Mouse (Mus musculus) cortical plate, adult 2 months (tissue): Measurements from ENCODE around the gene Ssr3. TPM values are rescaled to one million over a fixed set of nuclear protein-coding genes. Genes with fewer than 3 reads are reported as not detected.

Source experiments
- H3K27ac ChIP-seq: fragments of 200-500 bp; 2 replicates; pipeline ENCODE4 v1.5.1; 2012; ENCODE audit warnings: low read length, control low read depth, inconsistent platforms; ENCODE audit not compliant: insufficient read depth
- H3K4me1 ChIP-seq: fragments of 200-500 bp; 2 replicates; pipeline ENCODE4 v1.6.1; 2011; ENCODE audit warnings: low read length; ENCODE audit not compliant: control insufficient read depth, insufficient read depth
- H3K4me3 ChIP-seq: fragments of 200-500 bp; 2 replicates; pipeline ENCODE4 v1.5.1; 2011; ENCODE audit warnings: mild to moderate bottlenecking, low read length, control low read depth; ENCODE audit not compliant: insufficient read depth
- CTCF ChIP-seq: fragments of 200-500 bp; IDR thresholded peaks from 2 replicates; pipeline ENCODE4 v1.5.1; 2011; ENCODE audit warnings: mild to moderate bottlenecking, control low read depth, low read length; ENCODE audit not compliant: insufficient read depth; ENCODE audit errors: extremely low read depth
- POLR2A ChIP-seq: fragments of 200-500 bp; IDR thresholded peaks from 2 replicates; pipeline ENCODE4 v1.6.1; 2011; ENCODE audit warnings: mild to moderate bottlenecking, low read length, control low read depth; ENCODE audit not compliant: insufficient read depth; ENCODE audit errors: extremely low read depth
- polyA plus RNA-seq: library from polyadenylated mRNA; depleted of rRNA; stranded (reverse); fragments of >200 nt; gene quantifications from 2 replicates; pipeline ENCODE4 v1.2.3, GENCODE M21; 2012

The Ssr3 gene
- polyA plus RNA-seq, 1 experiment = 92.5 TPM

DNA sequence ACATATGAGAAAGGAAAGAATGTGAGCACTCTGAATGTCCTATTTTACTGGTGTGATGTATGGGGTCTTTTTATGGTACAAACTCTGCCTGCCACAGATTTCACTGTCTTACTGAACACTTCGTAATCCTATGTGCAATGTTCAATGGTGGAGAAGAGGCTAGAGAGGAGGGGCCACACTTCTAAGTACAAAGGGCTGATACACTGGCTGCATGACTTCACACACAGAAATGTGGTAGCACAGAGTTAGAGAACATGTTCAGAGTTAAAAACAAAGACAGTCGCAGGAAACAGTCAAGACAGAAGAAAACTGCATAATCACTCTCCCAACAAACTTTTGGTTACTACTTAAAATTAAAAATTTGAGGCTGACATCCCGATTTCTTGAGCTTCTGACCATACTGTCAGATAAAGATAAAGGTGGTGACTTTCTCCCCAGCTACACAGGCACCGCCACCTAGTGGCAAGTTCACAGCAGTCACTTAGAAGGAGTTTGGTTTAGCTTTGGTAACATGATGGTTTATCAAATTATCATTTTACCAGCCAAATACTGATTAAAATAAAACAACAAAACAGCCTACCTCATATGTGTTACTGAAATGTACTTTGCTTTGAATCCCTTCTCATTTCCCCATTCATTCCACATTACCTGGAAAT lies 12.4 kb downstream of the Ssr3 start:
- TF ChIP-seq CTCF = peak; percentile 72
- no peak for TF ChIP-seq POLR2A
- Histone ChIP-seq H3K27ac (no peak overlapping the region), H3K4me1 (no peaks in the 10 kb centered on the region; the same call in 1 of the 2 replicates), H3K4me3 (no peak overlapping the region)

DNA sequence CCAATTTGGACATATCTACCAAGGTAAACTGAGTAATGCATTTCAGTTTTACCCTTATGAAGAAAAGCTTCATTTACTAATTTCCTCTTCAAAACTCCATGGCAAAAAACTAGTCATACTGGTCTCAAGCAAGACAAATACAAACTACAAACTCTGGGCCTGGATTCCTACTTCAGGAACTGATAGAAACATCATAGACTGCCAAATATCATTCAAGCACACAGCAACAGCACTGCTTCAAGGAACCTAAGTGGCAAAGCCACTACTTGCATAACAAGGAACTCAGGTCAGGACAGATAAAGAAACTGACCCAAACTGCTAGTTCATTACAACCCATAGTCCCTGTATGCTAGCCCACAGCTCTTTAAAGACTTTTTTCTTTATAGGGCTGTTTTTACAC lies 13.7 kb downstream of the Ssr3 start:
- Histone ChIP-seq H3K27ac (no peak overlapping the region), H3K4me3 (no peak overlapping the region), H3K4me1 (no peaks in the 10 kb centered on the region; the same call in 1 of the 2 replicates)
- TF ChIP-seq CTCF (no peak), POLR2A (no peak)

DNA sequence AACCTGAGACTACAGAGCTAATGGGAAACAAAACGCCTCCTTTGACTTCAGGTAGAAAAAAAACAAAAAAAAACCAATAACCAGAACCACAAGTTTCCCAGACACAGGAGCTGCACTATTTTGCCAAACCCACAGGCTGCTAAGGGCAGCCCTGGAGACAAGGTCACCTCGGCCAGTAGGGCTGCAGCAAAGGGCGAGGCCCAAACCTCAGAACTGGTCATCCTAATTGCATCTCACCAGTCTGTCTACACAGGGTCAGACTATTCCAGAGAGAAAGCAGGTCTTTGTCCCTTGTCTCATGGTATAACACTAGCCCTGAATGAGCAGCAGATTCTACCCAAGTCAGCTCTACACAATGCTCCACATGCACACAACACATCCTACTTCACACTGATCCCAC lies 17.7 kb downstream of the Ssr3 start:
- Histone ChIP-seq H3K4me3 (no peak overlapping the region), H3K27ac (no peak overlapping the region), H3K4me1 (no peaks in the 10 kb centered on the region)
- TF ChIP-seq CTCF (no peak), POLR2A (no peak)

DNA sequence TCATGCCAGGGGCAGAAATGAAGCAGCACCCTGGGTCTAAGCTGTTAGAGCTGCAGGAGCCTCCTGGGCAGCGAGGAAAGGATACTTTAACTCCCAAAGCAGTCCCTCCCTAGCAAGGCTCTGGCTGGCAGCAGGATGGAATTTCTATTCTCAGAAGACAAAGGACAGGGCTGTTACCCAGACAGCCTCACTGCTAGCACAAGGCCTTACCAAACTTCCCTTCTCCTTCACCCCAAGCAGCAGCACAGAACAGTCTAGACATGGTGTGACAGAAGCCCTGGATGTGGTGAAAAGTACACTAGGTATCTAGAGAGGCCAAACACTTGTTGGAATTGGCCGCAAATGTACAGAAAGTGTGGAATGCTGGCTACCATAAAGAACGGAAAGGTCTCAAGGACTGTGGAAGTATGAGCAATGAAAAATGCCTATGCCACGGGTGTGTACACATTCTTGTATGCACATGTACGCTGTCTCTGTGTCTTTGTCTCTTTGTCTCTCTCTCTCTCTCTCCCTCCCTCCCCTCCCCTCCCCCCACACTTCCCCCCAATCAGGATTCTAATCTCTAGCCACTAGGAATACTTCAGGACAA lies 18.7 kb downstream of the Ssr3 start:
- no peaks in the 10 kb centered on the region for H3K4me1 ChIP-seq
- no peak overlapping the region for H3K27ac ChIP-seq
- H3K4me3 ChIP-seq = no peak overlapping the region
- TF ChIP-seq POLR2A (no peak), CTCF (no peak)

DNA sequence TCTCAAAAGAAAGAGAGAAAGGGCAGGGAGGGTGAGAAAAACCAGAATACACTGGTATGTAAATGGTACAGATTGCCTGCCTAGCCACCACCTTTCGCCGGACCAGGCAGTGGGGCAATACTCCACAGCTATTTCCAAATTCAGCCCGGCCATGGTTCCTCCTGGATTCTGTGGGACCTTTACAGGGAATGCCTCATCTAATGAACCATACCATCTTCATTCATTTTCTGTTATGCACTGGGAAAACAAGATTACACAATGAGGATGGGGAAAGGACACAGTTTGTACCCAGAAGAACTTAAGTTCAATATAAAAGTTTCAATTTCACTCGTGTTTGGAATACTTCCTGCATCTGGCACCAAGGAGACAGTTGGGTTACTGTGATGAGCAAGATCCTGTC lies 19.9 kb downstream of the Ssr3 start:
- Histone ChIP-seq H3K4me3 (no peak overlapping the region), H3K27ac (no peak overlapping the region), H3K4me1 (no peaks in the 10 kb centered on the region)
- TF ChIP-seq POLR2A = no peak
- TF ChIP-seq CTCF = no peak

DNA sequence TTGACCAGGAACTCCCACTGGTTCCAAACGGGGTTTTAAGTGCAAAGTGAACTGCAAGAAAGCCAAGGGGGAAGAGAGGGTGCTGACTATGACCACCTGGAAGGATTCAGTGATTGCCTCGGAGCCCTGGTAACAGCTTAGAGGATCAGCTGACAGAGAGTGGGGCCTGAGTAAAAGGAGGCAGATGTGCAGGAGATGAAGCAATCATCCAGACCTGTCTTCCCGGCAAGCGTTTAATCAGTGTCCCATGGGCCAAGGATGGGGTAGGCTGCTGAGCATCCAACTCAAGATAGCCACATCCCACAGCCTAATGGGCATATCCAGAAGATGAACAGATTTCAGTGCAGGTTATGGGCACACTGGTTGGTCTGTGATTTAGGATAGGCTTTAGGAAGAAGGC lies 24.5 kb downstream of the Ssr3 start:
- Histone ChIP-seq H3K27ac (no peak overlapping the region), H3K4me1 (no peaks in the 10 kb centered on the region), H3K4me3 (no peak overlapping the region)
- TF ChIP-seq CTCF (no peak), POLR2A (no peak)

GRCm38 (mm10) chr3:65365921-65366710 lies 26.3 kb downstream of the Ssr3 start:
- Histone ChIP-seq H3K4me3 (no peak overlapping the region), H3K4me1 (no peaks in the 10 kb centered on the region), H3K27ac (no peak overlapping the region)
- TF ChIP-seq CTCF (no peak), POLR2A (no peak)

DNA sequence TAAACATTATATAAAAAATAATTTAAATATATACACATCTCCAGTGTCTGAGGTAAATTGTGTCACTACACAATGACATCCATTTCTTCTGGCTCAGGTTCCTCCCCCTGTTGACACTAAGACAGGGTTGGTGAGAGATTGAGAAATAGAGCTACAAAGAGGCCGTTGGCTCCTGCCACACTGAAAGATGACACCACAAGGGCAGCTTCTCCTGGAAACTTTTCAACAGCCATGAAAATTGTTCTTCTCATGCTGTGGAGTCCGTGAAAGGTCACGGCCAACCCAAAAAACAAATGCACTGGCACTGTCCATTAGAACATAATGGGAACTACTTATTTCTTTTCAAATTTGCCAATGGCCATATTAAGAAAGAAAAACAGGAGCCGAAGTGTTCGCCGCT lies 27.2 kb downstream of the Ssr3 start:
- Histone ChIP-seq H3K27ac (no peak overlapping the region), H3K4me3 (no peak overlapping the region), H3K4me1 (no peaks in the 10 kb centered on the region)
- no peak for TF ChIP-seq CTCF
- TF ChIP-seq POLR2A = no peak

DNA sequence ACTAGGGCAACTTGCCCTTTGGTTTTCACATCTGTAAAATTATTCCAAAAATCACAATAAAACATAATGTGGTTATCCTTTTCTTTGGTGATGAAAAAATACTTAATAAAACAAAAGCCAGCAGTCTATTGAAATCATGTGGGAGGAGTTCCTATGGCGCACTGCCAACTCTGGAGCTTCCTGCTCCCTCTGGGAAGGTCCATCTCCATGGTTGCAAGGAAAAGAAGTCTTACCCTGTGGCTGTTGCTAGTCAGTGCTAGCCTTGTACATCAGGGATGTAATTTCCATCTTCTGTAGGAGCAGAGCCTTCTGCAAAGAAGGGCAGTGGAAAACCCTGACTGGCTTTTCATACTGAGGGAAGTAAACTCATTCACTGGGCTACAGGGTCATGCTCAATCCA lies 29.0 kb downstream of the Ssr3 start:
- Histone ChIP-seq H3K4me1 (peaks cover 2% of the 10 kb centered on the region), H3K27ac (no peak overlapping the region), H3K4me3 (no peak overlapping the region)
- TF ChIP-seq POLR2A = no peak
- no peak for TF ChIP-seq CTCF
